Mouse (Mus musculus): ENCODE measurements around the gene Akr1d1. TPM values are rescaled to one million over a fixed set of nuclear protein-coding genes. Genes with fewer than 3 reads are reported as not detected.

Akr1d1 gene
- polyA plus RNA-seq, 1 experiment = 19.1 TPM

DNA sequence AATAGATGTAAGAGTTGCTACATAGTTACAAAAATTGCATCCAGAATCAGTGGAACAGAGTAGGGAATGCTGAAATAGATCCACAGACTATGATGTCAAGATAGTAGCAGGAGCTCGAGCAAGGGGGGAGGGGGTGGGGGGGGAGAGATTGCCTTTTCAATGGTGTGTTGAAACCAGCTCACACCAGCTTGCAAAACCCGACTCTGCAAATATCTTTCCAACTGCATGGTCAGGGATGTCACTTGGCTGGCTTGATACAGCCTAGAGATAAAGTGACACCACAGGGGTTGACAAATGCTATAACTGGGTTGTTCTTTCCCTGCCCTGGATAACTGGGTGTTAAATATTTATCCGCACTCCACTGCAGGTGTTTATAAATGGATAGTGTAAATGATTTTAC is 24.0 kb downstream of the Akr1d1 start:
- no peak for TF ChIP-seq POLR2A (IDR thresholded peaks at IDR 0.05; ENCODE audit: low read depth, low read length)
- TF ChIP-seq CTCF (conservative IDR thresholded peaks at IDR 0.05; ENCODE audit: insufficient read depth, insufficient read length, low read depth, low read length) = no peak
- H3K27ac ChIP-seq (ENCODE audit: insufficient read depth, low read depth, low read length) = no peak overlapping the region
- no peak overlapping the region for H3K4me3 ChIP-seq (ENCODE audit: insufficient read depth, low read depth, low read length)
- WGBS = 65% methylated on average over 3 of the region's 3 CpGs
- no peak for DNase-seq
- no peaks in the 10 kb centered on the region; the same call in 1 of the 2 replicates for H3K4me1 ChIP-seq (ENCODE audit: control insufficient read depth, insufficient read depth, low read length)
- H3K36me3 ChIP-seq (ENCODE audit: control insufficient read depth, insufficient read depth, low read length) = no peaks in the 10 kb centered on the region
- no peaks in the 10 kb centered on the region for H3K27me3 ChIP-seq (replicated peaks; ENCODE audit: control insufficient read depth, insufficient read depth, low read length)

DNA sequence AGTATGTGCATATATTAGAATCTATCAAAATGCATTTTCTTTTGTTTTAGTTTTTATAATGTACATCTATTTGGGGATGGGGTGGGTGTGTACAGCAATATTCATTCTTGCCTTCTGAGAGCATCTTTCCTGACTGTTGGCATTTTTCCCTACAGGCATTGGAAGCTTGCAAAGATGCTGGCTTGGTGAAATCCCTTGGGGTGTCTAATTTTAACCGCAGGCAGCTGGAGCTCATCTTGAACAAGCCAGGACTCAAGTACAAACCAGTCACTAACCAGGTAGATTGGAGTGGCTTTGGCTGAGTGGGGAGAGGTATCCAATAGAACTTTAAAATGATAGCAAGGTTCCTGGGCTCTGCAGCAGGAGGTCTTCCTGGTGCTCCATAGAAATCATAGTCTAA is 24.4 kb downstream of the Akr1d1 start:
- Histone ChIP-seq H3K4me1 (ENCODE audit: control insufficient read depth, insufficient read depth, low read length) (no peaks in the 10 kb centered on the region; the same call in 1 of the 2 replicates), H3K36me3 (ENCODE audit: control insufficient read depth, insufficient read depth, low read length) (no peaks in the 10 kb centered on the region), H3K27me3 (replicated peaks; ENCODE audit: control insufficient read depth, insufficient read depth, low read length) (no peaks in the 10 kb centered on the region), H3K27ac (ENCODE audit: insufficient read depth, low read depth, low read length) (no peak overlapping the region), H3K4me3 (ENCODE audit: insufficient read depth, low read depth, low read length) (no peak overlapping the region)
- TF ChIP-seq POLR2A (IDR thresholded peaks at IDR 0.05; ENCODE audit: low read depth, low read length) = no peak
- TF ChIP-seq CTCF (conservative IDR thresholded peaks at IDR 0.05; ENCODE audit: insufficient read depth, insufficient read length, low read depth, low read length) = no peak
- 80% methylated on average over 1 of the region's 1 CpGs for WGBS
- no peak for DNase-seq

DNA sequence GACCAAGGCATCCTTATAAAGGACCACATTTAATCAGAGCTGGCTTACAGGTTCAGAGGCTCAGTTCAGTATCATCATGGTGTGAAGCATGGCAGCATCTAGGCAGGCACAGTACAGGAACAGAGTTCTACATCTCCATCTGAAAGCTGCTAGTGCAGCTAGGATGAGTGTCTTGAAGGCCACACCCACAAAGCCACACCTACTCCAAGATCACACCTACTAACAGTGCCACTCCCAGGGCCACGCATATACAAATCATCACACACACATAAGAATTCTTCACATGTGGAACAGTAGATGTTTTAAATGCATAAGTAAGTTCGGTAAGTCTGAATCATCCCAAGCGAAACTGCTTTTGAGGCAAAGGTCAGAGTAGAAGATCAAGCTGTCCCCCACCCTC is 33.9 kb downstream of the Akr1d1 start:
- no peak overlapping the region for H3K4me3 ChIP-seq (ENCODE audit: insufficient read depth, low read depth, low read length)
- TF ChIP-seq CTCF (conservative IDR thresholded peaks at IDR 0.05; ENCODE audit: insufficient read depth, insufficient read length, low read depth, low read length) (no peak), POLR2A (IDR thresholded peaks at IDR 0.05; ENCODE audit: low read depth, low read length) (no peak)
- DNase-seq = no peak
- no peaks in the 10 kb centered on the region for H3K4me1 ChIP-seq (ENCODE audit: control insufficient read depth, insufficient read depth, low read length)
- H3K27ac ChIP-seq (ENCODE audit: insufficient read depth, low read depth, low read length) = no peak overlapping the region
- H3K36me3 ChIP-seq (ENCODE audit: control insufficient read depth, insufficient read depth, low read length) = no peaks in the 10 kb centered on the region
- 71% methylated on average over 3 of the region's 3 CpGs for WGBS
- H3K27me3 ChIP-seq (replicated peaks; ENCODE audit: control insufficient read depth, insufficient read depth, low read length) = no peaks in the 10 kb centered on the region

DNA sequence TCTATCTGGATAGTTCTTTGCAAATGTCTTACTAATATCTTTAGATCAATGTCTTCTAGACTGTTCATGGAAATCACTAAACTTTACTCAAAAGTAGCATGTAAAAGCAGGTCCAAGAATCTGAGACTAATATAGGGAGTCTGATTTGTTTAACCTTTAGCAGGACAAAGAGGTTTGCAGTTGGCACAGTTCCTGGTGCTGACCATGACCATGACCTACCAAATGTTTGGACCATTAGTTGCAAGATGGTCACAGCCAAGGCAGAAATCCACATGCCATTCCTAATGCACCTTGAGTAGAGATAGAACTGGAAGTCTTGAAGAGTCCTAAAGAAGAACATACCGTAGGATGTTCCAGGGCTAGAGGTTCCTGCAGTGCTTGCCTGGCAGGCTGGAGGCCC is 37.4 kb downstream of the Akr1d1 start:
- peak; percentile 19 for DNase-seq
- no peaks in the 10 kb centered on the region for H3K27me3 ChIP-seq (replicated peaks; ENCODE audit: control insufficient read depth, insufficient read depth, low read length)
- WGBS = 81% methylated on average over 1 of the region's 1 CpGs
- no peak for TF ChIP-seq POLR2A (IDR thresholded peaks at IDR 0.05; ENCODE audit: low read depth, low read length)
- no peak for TF ChIP-seq CTCF (conservative IDR thresholded peaks at IDR 0.05; ENCODE audit: insufficient read depth, insufficient read length, low read depth, low read length)
- no peaks in the 10 kb centered on the region for H3K4me1 ChIP-seq (ENCODE audit: control insufficient read depth, insufficient read depth, low read length)
- no peak overlapping the region for H3K27ac ChIP-seq (ENCODE audit: insufficient read depth, low read depth, low read length)
- H3K36me3 ChIP-seq (ENCODE audit: control insufficient read depth, insufficient read depth, low read length) = no peaks in the 10 kb centered on the region
- no peak overlapping the region for H3K4me3 ChIP-seq (ENCODE audit: insufficient read depth, low read depth, low read length)

DNA sequence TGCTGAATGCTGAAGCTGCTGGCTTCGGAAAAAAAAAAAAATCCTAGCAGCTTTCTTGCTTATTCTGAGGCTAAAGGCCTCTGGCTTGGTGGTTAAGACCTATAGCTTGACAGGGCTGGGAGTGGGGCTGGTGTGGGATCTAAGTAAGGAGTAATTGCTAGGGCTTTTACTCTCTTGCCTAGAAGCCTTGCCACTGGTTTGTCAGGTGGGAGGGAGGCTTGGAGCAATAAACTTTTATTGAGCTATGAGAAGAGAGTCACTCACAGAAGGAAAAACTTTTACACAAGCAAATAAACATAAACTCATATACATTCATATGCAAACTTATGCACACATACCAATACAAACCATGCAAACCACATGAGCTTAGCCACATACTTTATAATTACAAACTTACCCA is 42.0 kb downstream of the Akr1d1 start:
- Histone ChIP-seq H3K27ac (ENCODE audit: insufficient read depth, low read depth, low read length) (no peak overlapping the region), H3K4me1 (ENCODE audit: control insufficient read depth, insufficient read depth, low read length) (no peaks in the 10 kb centered on the region), H3K4me3 (ENCODE audit: insufficient read depth, low read depth, low read length) (no peak overlapping the region), H3K36me3 (ENCODE audit: control insufficient read depth, insufficient read depth, low read length) (no peaks in the 10 kb centered on the region), H3K27me3 (replicated peaks; ENCODE audit: control insufficient read depth, insufficient read depth, low read length) (no peaks in the 10 kb centered on the region)
- WGBS = 46% methylated on average over 1 of the region's 1 CpGs
- TF ChIP-seq POLR2A (IDR thresholded peaks at IDR 0.05; ENCODE audit: low read depth, low read length) (no peak), CTCF (conservative IDR thresholded peaks at IDR 0.05; ENCODE audit: insufficient read depth, insufficient read length, low read depth, low read length) (no peak)
- no peak for DNase-seq

DNA sequence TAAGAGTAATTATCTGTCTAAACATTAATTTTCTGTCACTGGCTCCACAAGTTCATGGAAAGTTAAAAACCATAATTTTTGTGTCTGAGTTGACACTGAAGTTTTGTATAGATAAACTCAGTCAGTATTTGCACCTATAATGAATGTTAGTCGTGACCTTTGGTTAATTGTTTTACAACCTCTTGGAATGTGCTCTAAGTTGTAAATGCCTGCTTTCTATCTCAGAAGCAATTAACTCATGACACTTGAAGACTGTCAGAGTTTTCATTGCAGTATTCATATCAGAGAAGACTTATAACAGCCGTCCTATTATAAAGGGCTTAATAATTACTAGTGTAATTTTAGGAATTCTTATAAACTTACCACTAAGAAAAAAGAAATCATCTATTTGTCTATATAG is 43.0 kb downstream of the Akr1d1 start:
- peak; percentile 12 for DNase-seq
- Histone ChIP-seq H3K27ac (ENCODE audit: insufficient read depth, low read depth, low read length) (no peak overlapping the region), H3K4me1 (ENCODE audit: control insufficient read depth, insufficient read depth, low read length) (no peaks in the 10 kb centered on the region), H3K27me3 (replicated peaks; ENCODE audit: control insufficient read depth, insufficient read depth, low read length) (no peaks in the 10 kb centered on the region), H3K36me3 (ENCODE audit: control insufficient read depth, insufficient read depth, low read length) (no peaks in the 10 kb centered on the region), H3K4me3 (ENCODE audit: insufficient read depth, low read depth, low read length) (no peak overlapping the region)
- WGBS = 42% methylated on average over 2 of the region's 2 CpGs
- no peak for TF ChIP-seq POLR2A (IDR thresholded peaks at IDR 0.05; ENCODE audit: low read depth, low read length)
- no peak for TF ChIP-seq CTCF (conservative IDR thresholded peaks at IDR 0.05; ENCODE audit: insufficient read depth, insufficient read length, low read depth, low read length)

DNA sequence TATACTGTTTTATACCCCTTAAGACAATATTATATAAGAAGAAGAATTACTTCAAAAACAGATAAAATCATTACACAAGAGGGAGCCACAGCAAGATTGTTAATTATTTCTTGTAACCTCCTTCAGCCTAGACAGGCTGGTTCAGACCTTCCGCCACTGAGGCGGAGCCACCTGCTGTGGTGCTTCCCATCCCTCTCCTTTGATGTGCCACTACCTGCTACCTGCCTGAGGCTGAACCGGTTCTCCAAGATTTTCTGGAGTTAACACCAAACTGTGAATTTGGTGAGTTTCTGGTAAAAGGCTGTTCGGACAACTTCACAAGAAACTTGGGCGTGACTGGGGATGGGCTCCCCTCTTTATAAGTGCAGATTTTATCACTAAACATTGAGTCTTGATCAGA is 50.5 kb downstream of the Akr1d1 start:
- TF ChIP-seq POLR2A (IDR thresholded peaks at IDR 0.05; ENCODE audit: low read depth, low read length) (no peak), CTCF (conservative IDR thresholded peaks at IDR 0.05; ENCODE audit: insufficient read depth, insufficient read length, low read depth, low read length) (no peak)
- WGBS = 75% methylated on average over 5 of the region's 5 CpGs
- DNase-seq = no peak
- Histone ChIP-seq H3K36me3 (ENCODE audit: control insufficient read depth, insufficient read depth, low read length) (no peaks in the 10 kb centered on the region), H3K4me1 (ENCODE audit: control insufficient read depth, insufficient read depth, low read length) (no peaks in the 10 kb centered on the region), H3K27ac (ENCODE audit: insufficient read depth, low read depth, low read length) (no peak overlapping the region), H3K4me3 (ENCODE audit: insufficient read depth, low read depth, low read length) (no peak overlapping the region), H3K27me3 (replicated peaks; ENCODE audit: control insufficient read depth, insufficient read depth, low read length) (no peaks in the 10 kb centered on the region)
